Mouse (Mus musculus) heart, adult 2 months (tissue): ENCODE measurements at regions not wholly inside any gene's neighbourhood (a gene's known extent, or its start where the extent isn't known, plus 50 kb on each side); places are given as distances from the start of the nearest gene placed in this dataset.

Source experiments
- DNase-seq, 2 experiments: peaks; one replicate each; pipeline ENCODE4 v3.0.0; 2021
- H3K27ac ChIP-seq: fragments of 200-600 bp; 2 replicates; pipeline ENCODE4 v1.8.1; 2022
- H3K27me3 ChIP-seq: fragments of 200-500 bp; 2 replicates; pipeline ENCODE4 v1.6.1; 2012; ENCODE audit warnings: mild to moderate bottlenecking, low read length, inconsistent platforms, mixed read lengths; ENCODE audit not compliant: control insufficient read depth, insufficient read depth
- H3K36me3 ChIP-seq: fragments of 200-500 bp; 2 replicates; pipeline ENCODE4 v1.6.1; 2012; ENCODE audit warnings: low read length, inconsistent platforms; ENCODE audit not compliant: control insufficient read depth, insufficient read depth
- H3K4me1 ChIP-seq: fragments of 200-500 bp; 2 replicates; pipeline ENCODE4 v1.6.1; 2011; ENCODE audit warnings: low read length; ENCODE audit not compliant: control insufficient read depth, insufficient read depth
- H3K4me3 ChIP-seq: fragments of 200-600 bp; 2 replicates; pipeline ENCODE4 v1.8.1; 2022
- H3K79me2 ChIP-seq: fragments of 200-500 bp; replicated peaks from 2 replicates; pipeline ENCODE4 v1.6.1; 2012; ENCODE audit warnings: mild to moderate bottlenecking, inconsistent platforms, low read length, moderate library complexity, mixed read lengths; ENCODE audit not compliant: control insufficient read depth, insufficient read depth
- H3K9ac ChIP-seq: fragments of 200-500 bp; 2 replicates; pipeline ENCODE4 v1.6.1; 2012; ENCODE audit warnings: low read depth, mild to moderate bottlenecking, control low read depth, inconsistent platforms, low read length, mixed read lengths
- CTCF ChIP-seq: fragments of 200-600 bp; IDR thresholded peaks from 2 replicates; pipeline ENCODE4 v1.8.1; 2022; ENCODE audit warnings: antibody characterized with exemption, mild to moderate bottlenecking, moderate library complexity
- EP300 ChIP-seq: fragments of 200-500 bp; IDR thresholded peaks from 2 replicates; pipeline ENCODE4 v1.6.1; 2011; ENCODE audit warnings: low read depth, low read length, control low read depth; ENCODE audit not compliant: insufficient read depth
- POLR2A ChIP-seq: fragments of 200-500 bp; IDR thresholded peaks from 2 replicates; pipeline ENCODE4 v1.6.1; 2011; ENCODE audit warnings: mild to moderate bottlenecking, low read depth, low read length, control low read depth; ENCODE audit not compliant: insufficient read depth
- WGBS: fragments of 180-500 bp; shearing (Covaris S2); methylation state at CpG from one replicate; pipeline ENCODE4 v1.1.7; 2018; 5-methylcytosine and 5-hydroxymethylcytosine counted together
- intact Hi-C: fragments of 180-260 bp; cut with DNase I; formaldehyde crosslinking; loops from one replicate; pipeline ENCODE4 v1.15.1; 2025

GRCm38 (mm10) chr2:148233691-148234300 lies 161.3 kb upstream of the Sstr4 start:
- Histone ChIP-seq H3K4me1 (no peaks in the 10 kb centered on the region), H3K79me2 (no peaks in the 10 kb centered on the region), H3K9ac (no peak overlapping the region), H3K36me3 (no peaks in the 10 kb centered on the region), H3K27me3 (no peaks in the 10 kb centered on the region), H3K27ac (no peak overlapping the region), H3K4me3 (no peak overlapping the region)
- no peak for TF ChIP-seq POLR2A
- no peak for TF ChIP-seq CTCF
- no peak for TF ChIP-seq EP300
- 85% methylated on average over 1 of the region's 1 CpGs for WGBS
- no peak for DNase-seq
- intact Hi-C loops = no loop called here

GRCm38 (mm10) chr2:148237121-148237520 lies 158.0 kb upstream of the Sstr4 start:
- intact Hi-C loops = no loop called here
- Histone ChIP-seq H3K36me3 (no peaks in the 10 kb centered on the region), H3K27ac (no peak overlapping the region), H3K4me1 (no peaks in the 10 kb centered on the region), H3K27me3 (no peaks in the 10 kb centered on the region), H3K4me3 (no peak overlapping the region), H3K9ac (no peak overlapping the region), H3K79me2 (no peaks in the 10 kb centered on the region)
- TF ChIP-seq POLR2A (no peak), EP300 (no peak), CTCF (no peak)
- no peak for DNase-seq
- WGBS = 73% methylated on average over 4 of the region's 4 CpGs

GRCm38 (mm10) chr2:148239046-148239445 lies 156.1 kb upstream of the Sstr4 start:
- DNase-seq = no peak
- H3K9ac ChIP-seq = no peak overlapping the region
- H3K27me3 ChIP-seq = no peaks in the 10 kb centered on the region
- intact Hi-C loops = no loop called here
- H3K4me3 ChIP-seq = no peak overlapping the region
- no peaks in the 10 kb centered on the region for H3K36me3 ChIP-seq
- no peak for TF ChIP-seq CTCF
- 47% methylated on average over 3 of the region's 3 CpGs for WGBS
- H3K4me1 ChIP-seq = no peaks in the 10 kb centered on the region; the same call in 1 of the 2 replicates
- H3K79me2 ChIP-seq = no peaks in the 10 kb centered on the region
- H3K27ac ChIP-seq = no peak overlapping the region

GRCm38 (mm10) chr2:148242242-148242641 lies 152.9 kb upstream of the Sstr4 start:
- Histone ChIP-seq H3K27ac (no peak overlapping the region), H3K27me3 (no peaks in the 10 kb centered on the region), H3K79me2 (no peaks in the 10 kb centered on the region), H3K4me1 (no peaks in the 10 kb centered on the region; the same call in 1 of the 2 replicates), H3K9ac (no peak overlapping the region), H3K4me3 (no peak overlapping the region), H3K36me3 (no peaks in the 10 kb centered on the region)
- DNase-seq = no peak
- 79% methylated on average over 4 of the region's 4 CpGs for WGBS
- TF ChIP-seq POLR2A (no peak), EP300 (no peak), CTCF (no peak)
- intact Hi-C loops = no loop called here

GRCm38 (mm10) chr2:148245575-148245974 lies 149.6 kb upstream of the Sstr4 start:
- no peak overlapping the region for H3K27ac ChIP-seq
- no peaks in the 10 kb centered on the region for H3K27me3 ChIP-seq
- intact Hi-C loops = no loop called here
- no peak for TF ChIP-seq EP300
- no peak for TF ChIP-seq CTCF
- TF ChIP-seq POLR2A = no peak
- no peaks in the 10 kb centered on the region for H3K36me3 ChIP-seq
- DNase-seq = no peak
- no peaks in the 10 kb centered on the region for H3K79me2 ChIP-seq
- H3K4me3 ChIP-seq = no peak overlapping the region
- no peaks in the 10 kb centered on the region; the same call in 1 of the 2 replicates for H3K4me1 ChIP-seq
- WGBS = 90% methylated on average over 2 of the region's 2 CpGs
- no peak overlapping the region for H3K9ac ChIP-seq

- no peak for DNase-seq
Observed at GRCm38 (mm10) chr2:148250902-148251301, 144.2 kb upstream of the Sstr4 start.

More at GRCm38 (mm10) chr2:148250902-148251301, 144.2 kb upstream of the Sstr4 start:
- no peak overlapping the region for H3K4me3 ChIP-seq
- H3K4me1 ChIP-seq = no peaks in the 10 kb centered on the region
- no peaks in the 10 kb centered on the region for H3K27me3 ChIP-seq
- no peak overlapping the region for H3K9ac ChIP-seq
- intact Hi-C loops = no loop called here
- 77% methylated on average over 1 of the region's 1 CpGs for WGBS
- TF ChIP-seq POLR2A (no peak), CTCF (no peak), EP300 (no peak)
- no peaks in the 10 kb centered on the region for H3K79me2 ChIP-seq
- H3K27ac ChIP-seq = no peak overlapping the region
- no peaks in the 10 kb centered on the region for H3K36me3 ChIP-seq
